Mouse (Mus musculus) intestine, embryonic 14.5 days (tissue): ENCODE data around the gene Rp9. TPM values are rescaled to one million over a fixed set of nuclear protein-coding genes. Genes with fewer than 3 reads are reported as not detected.

Experiments used
- ATAC-seq: fragments of 200-750 bp; cut with Nextera tagmentation; replicated peaks from 2 replicates; pipeline ENCODE4 v1.8.0; 2017; ENCODE audit warnings: low read depth, moderate number of reproducible peaks, moderate TSS enrichment, moderate library complexity; ENCODE audit not compliant: low FRiP score, low TSS enrichment
- DNase-seq: peaks from one replicate; pipeline ENCODE4 v3.0.0-alpha.2; 2018; ENCODE audit warnings: low spot score
- H3K27ac ChIP-seq: fragments of 300-500 bp; sonication (generic); 2 replicates; pipeline ENCODE4 v1.5.1; 2014; ENCODE audit warnings: low read depth, mild to moderate bottlenecking, control low read depth
- H3K27me3 ChIP-seq: fragments of 300-500 bp; sonication (generic); replicated peaks from 2 replicates; pipeline ENCODE4 v1.6.1; 2014; ENCODE audit warnings: low read length, control low read depth; ENCODE audit not compliant: control insufficient read depth, insufficient read depth
- H3K36me3 ChIP-seq: fragments of 300-500 bp; sonication (generic); 2 replicates; pipeline ENCODE4 v1.6.1; 2014; ENCODE audit warnings: low read length, control low read depth; ENCODE audit not compliant: control insufficient read depth, insufficient read depth
- H3K4me1 ChIP-seq: fragments of 300-500 bp; sonication (generic); replicated peaks from 2 replicates; pipeline ENCODE4 v1.6.1; 2014; ENCODE audit warnings: low read length, control low read depth, mixed read lengths; ENCODE audit not compliant: control insufficient read depth, insufficient read depth
- H3K4me2 ChIP-seq: fragments of 300-500 bp; sonication (generic); 2 replicates; pipeline ENCODE4 v1.6.1; 2014; ENCODE audit warnings: low read length
- H3K4me3 ChIP-seq: fragments of 300-500 bp; sonication (generic); 2 replicates; pipeline ENCODE4 v1.5.1; 2014; ENCODE audit warnings: low read depth, low read length, control low read depth, mixed read lengths
- H3K9ac ChIP-seq: fragments of 300-500 bp; sonication (generic); 2 replicates; pipeline ENCODE4 v1.6.1; 2014; ENCODE audit warnings: mild to moderate bottlenecking, low read length
- H3K9me3 ChIP-seq: fragments of 300-500 bp; sonication (generic); 2 replicates; pipeline ENCODE4 v1.6.1; 2016; ENCODE audit warnings: low read length, control low read depth; ENCODE audit not compliant: control insufficient read depth
- WGBS: fragments of 180-500 bp; shearing (Covaris S2); extraction: QIAGEN DNeasy Blood & Tissue Kit; methylation state at CpG from one replicate; pipeline ENCODE4 v1.1.7; 2014; 5-methylcytosine and 5-hydroxymethylcytosine counted together
- polyA plus RNA-seq: library from polyadenylated mRNA; unstranded; fragments of >200 nt; fragmentation: Nextera tagmentation; extraction: Ambion mirVana; gene quantifications from 2 replicates; pipeline ENCODE4 v1.2.1, GENCODE M21; 2014

The Rp9 gene
- polyA plus RNA-seq, 1 experiment from 2014 or later: 82.2 TPM

GRCm38 (mm10) chr9:22433221-22433620, 36.3 kb downstream of the Rp9 start:
- Histone ChIP-seq H3K4me2 (no peak overlapping the region), H3K9ac (no peak overlapping the region), H3K4me1 (peaks cover 5% of the 10 kb centered on the region), H3K27me3 (no peaks in the 10 kb centered on the region), H3K27ac (no peak overlapping the region), H3K4me3 (no peak overlapping the region), H3K36me3 (no peaks in the 10 kb centered on the region), H3K9me3 (no peaks in the 10 kb centered on the region)
- 83% methylated on average over 2 of the region's 2 CpGs for WGBS
- no peak for ATAC-seq
- DNase-seq: no peak

- H3K27ac ChIP-seq: no peak overlapping the region
- H3K9ac ChIP-seq: no peak overlapping the region
- no peaks in the 10 kb centered on the region for H3K36me3 ChIP-seq
- H3K9me3 ChIP-seq: no peaks in the 10 kb centered on the region
- DNase-seq (no peak), ATAC-seq (no peak)
- 40% methylated on average over 5 of the region's 5 CpGs for WGBS
- H3K27me3 ChIP-seq: no peaks in the 10 kb centered on the region
- H3K4me2 ChIP-seq: peak overlapping the region; percentile 20
- H3K4me3 ChIP-seq: no peak overlapping the region
- peaks cover 5% of the 10 kb centered on the region for H3K4me1 ChIP-seq
These were observed 39.2 kb downstream of the Rp9 start for GRCm38 (mm10) chr9:22430315-22430840.

- ATAC-seq: no peak
- H3K9ac ChIP-seq: no peak overlapping the region
- no peaks in the 10 kb centered on the region for H3K36me3 ChIP-seq
- H3K4me1 ChIP-seq: peaks cover 5% of the 10 kb centered on the region
- 44% methylated on average over 15 of the region's 15 CpGs for WGBS
- peak overlapping the region; percentile 20 for H3K4me2 ChIP-seq
- H3K27ac ChIP-seq: no peak overlapping the region
- no peaks in the 10 kb centered on the region for H3K27me3 ChIP-seq
- no peak overlapping the region for H3K4me3 ChIP-seq
- no peaks in the 10 kb centered on the region for H3K9me3 ChIP-seq
- DNase-seq: peak; percentile 54
These were observed 39.9 kb downstream of the Rp9 start for GRCm38 (mm10) chr9:22429533-22430241.

GRCm38 (mm10) chr9:22428666-22429410, 40.7 kb downstream of the Rp9 start:
- H3K4me1 ChIP-seq: peaks cover 8% of the 10 kb centered on the region
- no peaks in the 10 kb centered on the region for H3K27me3 ChIP-seq
- ATAC-seq: no peak
- H3K4me2 ChIP-seq: no peak overlapping the region
- 61% methylated on average over 14 of the region's 14 CpGs for WGBS
- no peak for DNase-seq
- H3K36me3 ChIP-seq: no peaks in the 10 kb centered on the region
- no peak overlapping the region for H3K4me3 ChIP-seq
- H3K9me3 ChIP-seq: no peaks in the 10 kb centered on the region
- H3K9ac ChIP-seq: no peak overlapping the region
- no peak overlapping the region for H3K27ac ChIP-seq

- no peaks in the 10 kb centered on the region for H3K27me3 ChIP-seq
- H3K36me3 ChIP-seq: no peaks in the 10 kb centered on the region
- DNase-seq (no peak), ATAC-seq (no peak)
- 52% methylated on average over 1 of the region's 4 CpGs for WGBS
- peaks cover 8% of the 10 kb centered on the region for H3K4me1 ChIP-seq
- H3K4me2 ChIP-seq: no peak overlapping the region
- no peak overlapping the region for H3K4me3 ChIP-seq
- no peaks in the 10 kb centered on the region for H3K9me3 ChIP-seq
- no peak overlapping the region for H3K9ac ChIP-seq
- no peak overlapping the region for H3K27ac ChIP-seq
These were observed 41.4 kb downstream of the Rp9 start for GRCm38 (mm10) chr9:22428028-22428665.

GRCm38 (mm10) chr9:22424719-22425118, 44.8 kb downstream of the Rp9 start:
- no peak overlapping the region for H3K9ac ChIP-seq
- no peaks in the 10 kb centered on the region for H3K36me3 ChIP-seq
- no peak for ATAC-seq
- no peaks in the 10 kb centered on the region for H3K27me3 ChIP-seq
- DNase-seq: no peak
- no peaks in the 10 kb centered on the region for H3K9me3 ChIP-seq
- H3K27ac ChIP-seq: no peak overlapping the region
- H3K4me1 ChIP-seq: peaks cover 4% of the 10 kb centered on the region; the same call in 1 of the 2 replicates
- H3K4me3 ChIP-seq: no peak overlapping the region
- H3K4me2 ChIP-seq: no peak overlapping the region
- 85% methylated on average over 4 of the region's 4 CpGs for WGBS

GRCm38 (mm10) chr9:22424196-22424595, 45.3 kb downstream of the Rp9 start:
- ATAC-seq (no peak), DNase-seq (no peak)
- H3K4me3 ChIP-seq: no peak overlapping the region
- H3K4me2 ChIP-seq: no peak overlapping the region
- 67% methylated on average over 10 of the region's 10 CpGs for WGBS
- H3K9ac ChIP-seq: no peak overlapping the region
- no peaks in the 10 kb centered on the region for H3K27me3 ChIP-seq
- H3K4me1 ChIP-seq: 0 out of 2 replicates have a peak, but pooled peaks cover 3% of the 10 kb centered on the region
- H3K36me3 ChIP-seq: no peaks in the 10 kb centered on the region
- no peaks in the 10 kb centered on the region for H3K9me3 ChIP-seq
- H3K27ac ChIP-seq: no peak overlapping the region

GRCm38 (mm10) chr9:22423507-22423906, 46.0 kb downstream of the Rp9 start:
- Histone ChIP-seq H3K9ac (no peak overlapping the region), H3K36me3 (no peaks in the 10 kb centered on the region), H3K9me3 (no peaks in the 10 kb centered on the region), H3K4me1 (0 out of 2 replicates have a peak, but pooled peaks cover 3% of the 10 kb centered on the region), H3K27ac (no peak overlapping the region), H3K4me3 (no peak overlapping the region), H3K27me3 (no peaks in the 10 kb centered on the region), H3K4me2 (no peak overlapping the region)
- no peak for DNase-seq
- ATAC-seq: no peak
- WGBS: 67% methylated on average over 1 of the region's 1 CpGs
